Mouse (Mus musculus): ENCODE measurements around the gene Tomm22.
"Not testable (repeated sequence)": the region's sequence is repeated elsewhere in the genome, so short reads cannot be mapped to it uniquely, and the experiment has no call there.

Tomm22 gene

GRCm38 (mm10) chr15:79670249-79670971, at the start of gene Tomm22:
Tomm22 (plus strand) TSS chr15:79670861.
- in situ Hi-C loops (cut with MboI; ENCODE audit: low pct_unique_long_range_greater_than_20kb in 1 of 2, low sequenced_read_pairs in 2 of 2, unreplicated experiment in 1 of 2): no loop called here

- in situ Hi-C loops (cut with MboI; ENCODE audit: low pct_unique_long_range_greater_than_20kb in 1 of 2, low sequenced_read_pairs in 2 of 2, unreplicated experiment in 1 of 2): loop anchor here in 1 of 2 experiments (25.0 kb wide), 1 partner anchor 393 kb away; the partner anchor contains the start of genes Gm49486 and Pick1
These were observed 40.2 kb upstream of the Tomm22 start for GRCm38 (mm10) chr15:79630471-79630870.

- in situ Hi-C loops (cut with MboI; ENCODE audit: low pct_unique_long_range_greater_than_20kb in 1 of 2, low sequenced_read_pairs in 2 of 2, unreplicated experiment in 1 of 2): loop anchor here in 1 of 2 experiments (10.0 to 25.0 kb wide), 2 partner anchors 156 to 404 kb away; partner anchors contain the start of genes Gm49486 and Pick1
These were observed 29.4 kb upstream of the Tomm22 start for GRCm38 (mm10) chr15:79641135-79641817.

GRCm38 (mm10) chr15:79645483-79645882, 25.2 kb upstream of the Tomm22 start:
- in situ Hi-C loops (cut with MboI; ENCODE audit: low pct_unique_long_range_greater_than_20kb in 1 of 2, low sequenced_read_pairs in 2 of 2, unreplicated experiment in 1 of 2): loop anchor here in 1 of 2 experiments (10.0 to 25.0 kb wide), 2 partner anchors 161 to 408 kb away; partner anchors contain the start of genes Gm49486 and Pick1

- in situ Hi-C loops (cut with MboI; ENCODE audit: low pct_unique_long_range_greater_than_20kb in 1 of 2, low sequenced_read_pairs in 2 of 2, unreplicated experiment in 1 of 2): loop anchor here in 1 of 2 experiments (10.0 to 25.0 kb wide), 2 partner anchors 163 to 411 kb away; partner anchors contain the start of genes Gm49486 and Pick1
These were observed 22.5 kb upstream of the Tomm22 start for GRCm38 (mm10) chr15:79648130-79648529.

GRCm38 (mm10) chr15:79650569-79650968, 20.1 kb upstream of the Tomm22 start:
- in situ Hi-C loops (cut with MboI; ENCODE audit: low pct_unique_long_range_greater_than_20kb in 1 of 2, low sequenced_read_pairs in 2 of 2, unreplicated experiment in 1 of 2): no loop called here

GRCm38 (mm10) chr15:79651481-79651880, 19.2 kb upstream of the Tomm22 start:
- in situ Hi-C loops (cut with MboI; ENCODE audit: low pct_unique_long_range_greater_than_20kb in 1 of 2, low sequenced_read_pairs in 2 of 2, unreplicated experiment in 1 of 2): no loop called here

GRCm38 (mm10) chr15:79656451-79656850, 14.2 kb upstream of the Tomm22 start:
- in situ Hi-C loops (cut with MboI; ENCODE audit: low pct_unique_long_range_greater_than_20kb in 1 of 2, low sequenced_read_pairs in 2 of 2, unreplicated experiment in 1 of 2): no loop called here

- in situ Hi-C loops (cut with MboI; ENCODE audit: low pct_unique_long_range_greater_than_20kb in 1 of 2, low sequenced_read_pairs in 2 of 2, unreplicated experiment in 1 of 2): no loop called here
These were observed 12.7 kb upstream of the Tomm22 start for GRCm38 (mm10) chr15:79657837-79658530.

- in situ Hi-C loops (cut with MboI; ENCODE audit: low pct_unique_long_range_greater_than_20kb in 1 of 2, low sequenced_read_pairs in 2 of 2, unreplicated experiment in 1 of 2): no loop called here
These were observed 11.9 kb upstream of the Tomm22 start, which contains the start of the genes Fam227a and Cby1 for GRCm38 (mm10) chr15:79658531-79659375. Fam227a (minus strand) TSS chr15:79658956. Cby1 (plus strand) TSS chr15:79659199.

- in situ Hi-C loops (cut with MboI; ENCODE audit: low pct_unique_long_range_greater_than_20kb in 1 of 2, low sequenced_read_pairs in 2 of 2, unreplicated experiment in 1 of 2): no loop called here
These were observed 8.8 kb upstream of the Tomm22 start for GRCm38 (mm10) chr15:79661852-79662251.

- in situ Hi-C loops (cut with MboI; ENCODE audit: low pct_unique_long_range_greater_than_20kb in 1 of 2, low sequenced_read_pairs in 2 of 2, unreplicated experiment in 1 of 2): no loop called here
These were observed 6.0 kb upstream of the Tomm22 start for GRCm38 (mm10) chr15:79664666-79665065.

GRCm38 (mm10) chr15:79669195-79669594, 1.5 kb upstream of the Tomm22 start:
- in situ Hi-C loops (cut with MboI; ENCODE audit: low pct_unique_long_range_greater_than_20kb in 1 of 2, low sequenced_read_pairs in 2 of 2, unreplicated experiment in 1 of 2): no loop called here

- in situ Hi-C loops (cut with MboI; ENCODE audit: low pct_unique_long_range_greater_than_20kb in 1 of 2, low sequenced_read_pairs in 2 of 2, unreplicated experiment in 1 of 2): no loop called here
These were observed 275 bp downstream of the Tomm22 start for GRCm38 (mm10) chr15:79670972-79671299.

- in situ Hi-C loops (cut with MboI; ENCODE audit: low pct_unique_long_range_greater_than_20kb in 1 of 2, low sequenced_read_pairs in 2 of 2, unreplicated experiment in 1 of 2): not testable (repeated sequence)
These were observed 1.2 kb downstream of the Tomm22 start for GRCm38 (mm10) chr15:79671828-79672348.

GRCm38 (mm10) chr15:79677936-79678335, 7.3 kb downstream of the Tomm22 start:
- in situ Hi-C loops (cut with MboI; ENCODE audit: low pct_unique_long_range_greater_than_20kb in 1 of 2, low sequenced_read_pairs in 2 of 2, unreplicated experiment in 1 of 2): no loop called here

- in situ Hi-C loops (cut with MboI; ENCODE audit: low pct_unique_long_range_greater_than_20kb in 1 of 2, low sequenced_read_pairs in 2 of 2, unreplicated experiment in 1 of 2): no loop called here
These were observed 11.3 kb downstream of the Tomm22 start for GRCm38 (mm10) chr15:79681973-79682372.

- in situ Hi-C loops (cut with MboI; ENCODE audit: low pct_unique_long_range_greater_than_20kb in 1 of 2, low sequenced_read_pairs in 2 of 2, unreplicated experiment in 1 of 2): no loop called here
These were observed 12.5 kb downstream of the Tomm22 start for GRCm38 (mm10) chr15:79683146-79683545.

Data from mouse embryonic stem cell (cell line).